Mouse (Mus musculus) C2C12 (cell line): ENCODE results near the gene Pgam5. TPM values are rescaled to one million over a fixed set of nuclear protein-coding genes. Genes with fewer than 3 reads are reported as not detected.

Source experiments
- H3K27me3 ChIP-seq: one replicate; pipeline ENCODE4 v1.6.1; 2011; ENCODE audit not compliant: control insufficient read depth, insufficient read depth, insufficient read length
- H3K36me3 ChIP-seq: one replicate; pipeline ENCODE4 v1.6.1; 2011; ENCODE audit not compliant: control insufficient read depth, insufficient read depth
- H3K4me3 ChIP-seq: one replicate; pipeline ENCODE4 v1.5.1; 2011; ENCODE audit warnings: mild to moderate bottlenecking, control low read depth; ENCODE audit not compliant: poor library complexity, insufficient read depth, severe bottlenecking
- H3K79me2 ChIP-seq: one replicate; pipeline ENCODE4 v1.6.1; 2011; ENCODE audit not compliant: control insufficient read depth, insufficient read depth
- H3K79me3 ChIP-seq: one replicate; pipeline ENCODE4 v1.6.1; 2011; ENCODE audit warnings: low read depth, control low read depth
- H3ac ChIP-seq: one replicate; pipeline ENCODE3; 2011; ENCODE audit warnings: low read depth; ENCODE audit not compliant: control insufficient read depth, insufficient read length
- CEBPB ChIP-seq: IDR thresholded peaks from one replicate; pipeline ENCODE4 v1.6.1; 2011; ENCODE audit warnings: low read depth, mild to moderate bottlenecking, control low read depth, moderate library complexity
- CTCF ChIP-seq: IDR thresholded peaks from one replicate; pipeline ENCODE4 v1.5.1; 2011; ENCODE audit not compliant: control insufficient read depth, insufficient read depth, insufficient read length
- FOSL1 ChIP-seq: IDR thresholded peaks from one replicate; pipeline ENCODE4 v1.8.0; 2011; ENCODE audit warnings: mild to moderate bottlenecking, low read length; ENCODE audit not compliant: poor library complexity, insufficient read depth, severe bottlenecking
- MAX ChIP-seq: IDR thresholded peaks from one replicate; pipeline ENCODE4 v1.6.1; 2011; ENCODE audit warnings: mild to moderate bottlenecking, control low read depth
- MYOD1 ChIP-seq: IDR thresholded peaks from one replicate; pipeline ENCODE4 v1.6.1; 2011; ENCODE audit warnings: low read depth; ENCODE audit not compliant: control insufficient read depth, insufficient read length
- MYOG ChIP-seq: IDR thresholded peaks from one replicate; pipeline ENCODE4 v1.6.1; 2011; ENCODE audit not compliant: control insufficient read depth, insufficient read length; ENCODE audit errors: extremely low read depth
- USF1 ChIP-seq: IDR thresholded peaks from one replicate; pipeline ENCODE4 v1.6.1; 2011; ENCODE audit warnings: low read depth, mild to moderate bottlenecking, control low read depth, moderate library complexity
- polyA plus RNA-seq: library from polyadenylated mRNA; unstranded; fragments of >200 nt; fragmentation: generic; extraction: Trizol; gene quantifications from one replicate; pipeline ENCODE4 v1.2.1, GENCODE M21; 2012; ENCODE audit warnings: missing spikeins

Pgam5 gene
- polyA plus RNA-seq, 1 experiment, result 52.6 TPM

DNA sequence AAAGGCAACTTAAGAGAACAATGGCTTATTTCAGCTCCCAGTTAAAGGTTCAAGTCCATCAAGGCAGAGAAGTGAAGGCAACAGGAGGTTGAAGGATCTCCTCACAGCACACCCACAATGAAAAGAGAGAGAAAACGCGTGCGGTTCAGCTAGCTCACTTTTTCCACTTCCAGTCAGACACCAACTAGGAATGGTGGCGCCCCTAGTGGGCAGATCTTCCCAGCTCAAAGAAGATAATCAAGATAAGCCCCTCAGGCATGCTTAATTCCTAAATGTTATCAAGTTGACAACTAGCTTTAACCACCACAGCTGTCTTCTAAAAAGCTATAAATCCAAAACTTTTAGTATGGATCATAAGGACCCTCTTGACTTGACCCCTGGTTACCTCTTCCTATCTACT, 14.8 kb upstream of the Pgam5 start:
- Histone ChIP-seq H3K79me2 (peaks cover 24% of the 10 kb centered on the region), H3K79me3 (peaks cover 11% of the 10 kb centered on the region), H3K36me3 (peaks cover 6% of the 10 kb centered on the region), H3K4me3 (no peak overlapping the region), H3ac (no peak overlapping the region), H3K27me3 (no peaks in the 10 kb centered on the region)
- TF ChIP-seq CTCF, result peak; percentile 27
- no peak for TF ChIP-seq MAX

DNA sequence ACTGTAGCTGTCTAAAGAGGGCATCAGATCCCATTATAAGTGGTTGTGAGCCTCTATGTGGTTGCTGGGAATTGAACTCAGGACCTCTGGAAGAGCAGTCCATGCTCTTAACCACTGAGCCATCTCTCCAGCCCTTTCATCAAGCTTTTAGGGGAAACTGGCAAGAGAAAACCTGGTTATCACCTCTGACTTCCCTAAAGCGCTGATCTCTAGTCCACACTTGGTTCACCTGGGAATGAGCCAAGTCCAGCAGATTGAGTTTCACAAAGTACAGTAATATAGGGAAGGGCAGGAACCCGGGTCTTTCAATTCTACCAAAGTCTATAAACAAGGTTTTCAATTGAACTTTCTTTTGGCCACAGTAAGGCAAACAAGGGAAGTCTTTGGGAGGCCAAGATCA, 12.3 kb upstream of the Pgam5 start:
- no peaks in the 10 kb centered on the region for H3K36me3 ChIP-seq
- peaks cover 6% of the 10 kb centered on the region for H3K79me2 ChIP-seq
- H3K4me3 ChIP-seq, result no peak overlapping the region
- peaks cover 2% of the 10 kb centered on the region for H3K79me3 ChIP-seq
- H3ac ChIP-seq, result no peak overlapping the region
- H3K27me3 ChIP-seq, result no peaks in the 10 kb centered on the region
- TF ChIP-seq MAX (no peak), CTCF (no peak), CEBPB (no peak), MYOG (no peak), FOSL1 (no peak)

DNA sequence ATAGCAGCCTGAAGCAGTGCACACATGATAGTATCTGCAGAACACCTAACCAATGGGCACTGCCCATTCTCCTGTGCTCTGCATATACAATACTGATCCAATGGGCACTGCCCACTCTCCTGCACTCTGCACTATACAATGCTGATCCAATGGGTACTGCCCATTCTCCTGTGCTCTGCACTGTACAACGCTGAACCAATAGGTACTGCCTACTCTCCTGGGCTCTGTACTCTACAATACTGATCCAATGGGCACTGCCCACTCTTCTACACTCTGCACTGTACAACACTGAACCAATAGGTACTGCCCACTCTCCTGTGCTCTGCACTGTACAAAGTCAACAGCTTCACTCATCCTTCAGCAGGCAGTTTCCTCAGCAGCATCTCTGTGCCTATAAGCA, 7.2 kb upstream of the Pgam5 start:
- Histone ChIP-seq H3ac (no peak overlapping the region), H3K79me2 (no peaks in the 10 kb centered on the region), H3K4me3 (no peak overlapping the region), H3K27me3 (no peaks in the 10 kb centered on the region), H3K79me3 (no peaks in the 10 kb centered on the region), H3K36me3 (no peaks in the 10 kb centered on the region)
- TF ChIP-seq MYOD1 (no peak), MAX (no peak), CEBPB (no peak), MYOG (no peak), USF1 (no peak), CTCF (no peak)

DNA sequence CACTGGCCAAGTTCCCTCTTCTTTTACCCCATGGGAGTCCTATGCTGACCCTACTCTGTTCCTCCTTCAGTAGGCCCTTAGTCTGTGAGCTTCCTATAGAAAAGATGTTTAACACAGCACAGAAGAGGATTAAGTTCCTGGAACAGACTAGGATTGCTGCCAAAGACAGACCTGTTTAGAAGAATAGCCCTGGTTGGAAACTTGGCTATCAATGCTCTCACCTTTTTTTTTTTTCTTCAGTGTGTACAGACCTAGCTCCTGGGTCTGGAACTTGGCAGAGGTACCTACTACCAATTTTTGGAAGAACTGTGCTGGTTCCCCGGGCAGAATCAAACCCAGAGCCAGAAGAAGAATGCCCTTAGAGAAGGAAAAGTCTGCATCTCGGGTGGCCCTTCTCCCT, 6.7 kb upstream of the Pgam5 start:
- Histone ChIP-seq H3ac (no peak overlapping the region), H3K4me3 (no peak overlapping the region), H3K79me2 (no peaks in the 10 kb centered on the region), H3K79me3 (no peaks in the 10 kb centered on the region), H3K27me3 (no peaks in the 10 kb centered on the region), H3K36me3 (no peaks in the 10 kb centered on the region)
- TF ChIP-seq MYOD1 (no peak), CEBPB (no peak), FOSL1 (no peak), MAX (no peak), USF1 (no peak), MYOG (no peak), CTCF (no peak)

DNA sequence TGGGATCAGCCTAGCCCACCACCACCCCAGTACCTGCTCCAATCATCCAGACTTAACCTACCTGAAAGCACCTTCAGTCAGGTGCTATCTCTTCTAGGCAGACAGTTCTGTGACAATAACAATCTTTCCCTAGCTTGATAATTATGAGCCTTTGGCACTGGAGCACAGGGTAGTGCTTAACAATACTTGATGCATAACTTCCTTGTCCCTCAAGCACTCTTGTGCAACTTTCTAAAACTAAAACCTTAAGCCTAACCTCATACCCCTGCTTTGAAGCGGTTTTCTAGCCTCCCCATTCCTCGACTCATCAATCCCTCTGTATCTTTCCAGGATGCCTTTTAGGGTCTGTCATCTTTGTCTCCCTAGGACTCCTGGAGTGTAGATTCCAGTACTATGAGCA, 5.1 kb upstream of the Pgam5 start:
- Histone ChIP-seq H3K27me3 (no peaks in the 10 kb centered on the region), H3K36me3 (no peaks in the 10 kb centered on the region), H3K79me2 (no peaks in the 10 kb centered on the region), H3K79me3 (no peaks in the 10 kb centered on the region), H3K4me3 (no peak overlapping the region), H3ac (no peak overlapping the region)
- TF ChIP-seq MYOG (no peak), FOSL1 (no peak), MAX (no peak), CTCF (no peak)

DNA sequence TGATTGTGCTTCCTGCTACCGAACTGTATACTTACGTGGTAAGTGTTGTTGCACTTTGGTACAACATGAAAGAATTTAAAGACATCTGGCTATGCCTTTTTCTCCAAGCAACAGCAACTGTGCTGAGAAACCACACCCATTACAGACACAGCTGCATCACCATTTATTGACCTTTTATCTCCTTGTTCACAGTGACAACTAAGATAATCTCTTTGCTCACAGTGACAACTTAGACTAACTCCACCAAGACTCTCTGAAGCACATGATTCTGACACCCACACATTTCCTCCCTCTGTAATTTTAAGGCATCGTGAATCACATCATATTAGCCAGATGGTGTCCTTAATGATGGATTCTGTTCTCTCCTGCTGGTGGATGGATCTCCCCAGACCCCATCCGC, 4.4 kb upstream of the Pgam5 start:
- no peak for TF ChIP-seq MAX
- TF ChIP-seq CEBPB, result no peak
- TF ChIP-seq FOSL1, result no peak
- TF ChIP-seq CTCF, result no peak
- no peak for TF ChIP-seq USF1
- TF ChIP-seq MYOD1, result no peak
- no peak for TF ChIP-seq MYOG
- Histone ChIP-seq H3K27me3 (no peaks in the 10 kb centered on the region), H3K4me3 (no peak overlapping the region)

More for the DNA sequence above, 4.4 kb upstream of the Pgam5 start:
- H3K79me3 ChIP-seq, result peaks cover 3% of the 10 kb centered on the region
- no peaks in the 10 kb centered on the region for H3K36me3 ChIP-seq
- H3ac ChIP-seq, result no peak overlapping the region
- peaks cover 5% of the 10 kb centered on the region for H3K79me2 ChIP-seq
